Mouse (Mus musculus) heart, postnatal 0 days (tissue): ENCODE results near the gene Kat2a.

Experiments
- CTCF ChIP-seq: IDR thresholded peaks from 2 replicates; pipeline ENCODE4 v1.5.1; 2016; ENCODE audit warnings: antibody characterized with exemption, control low read depth, low read depth
- EP300 ChIP-seq: IDR thresholded peaks from 2 replicates; pipeline ENCODE4 v1.6.1; 2016; ENCODE audit warnings: antibody characterized with exemption, low read depth

DNA sequence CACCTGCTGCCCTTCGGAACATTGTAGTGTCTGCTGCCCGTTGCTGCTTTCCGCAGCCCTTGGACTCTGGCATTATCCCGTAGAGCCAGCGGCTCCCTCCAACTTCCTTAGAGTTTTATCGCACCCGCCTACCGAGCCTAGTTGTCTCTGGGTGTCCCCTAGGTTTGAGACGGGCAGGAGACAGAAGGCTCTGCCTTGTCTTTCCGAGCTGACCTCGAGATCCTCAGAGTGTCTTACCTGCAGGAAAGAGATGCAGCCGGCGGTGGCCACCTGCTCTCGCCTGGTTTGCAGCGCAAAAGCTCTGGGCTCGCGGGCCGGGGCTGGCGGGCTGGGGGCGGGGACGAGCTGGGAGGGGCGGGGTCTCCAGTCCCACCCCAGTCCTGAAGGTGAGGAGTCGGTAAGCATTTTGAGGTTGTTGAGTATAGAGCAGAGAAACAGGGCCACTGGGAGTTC is 20.1 kb downstream of the Kat2a start, which contains the start of gene Zfp385c:
- TF ChIP-seq CTCF (no peak), EP300 (no peak)
